Mouse (Mus musculus): ENCODE results near the gene Slc7a5. TPM values are rescaled to one million over a fixed set of nuclear protein-coding genes. Genes with fewer than 3 reads are reported as not detected.

The Slc7a5 gene
- total RNA-seq, 2 experiments from 2014 or later, result 53.0 to 54.4 TPM

DNA sequence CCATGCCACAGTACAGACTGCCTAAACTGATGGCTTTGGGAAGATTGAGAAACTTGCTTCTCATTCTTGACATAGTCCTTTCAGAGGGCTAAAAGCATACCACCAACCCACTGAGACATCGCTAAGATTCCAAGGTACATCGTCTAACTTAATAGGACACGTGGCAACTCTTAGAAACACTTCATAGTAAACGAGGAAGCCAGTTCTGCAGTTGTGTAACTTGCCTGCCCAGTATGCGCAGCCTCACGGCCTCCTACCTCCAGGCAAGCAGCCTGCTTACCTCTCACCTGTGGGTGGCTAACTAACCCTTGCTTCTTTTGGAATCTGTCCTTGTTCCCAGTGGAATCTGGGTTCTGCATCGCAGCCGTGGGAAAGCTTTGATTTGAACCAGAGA, 1.7 kb upstream of the Slc7a5 start:
- DNase-seq (ENCODE audit: low spot score in 2 of 2), result no peak

- no peak for DNase-seq (ENCODE audit: low spot score in 2 of 2)
These were observed 1.1 kb upstream of the Slc7a5 start for GRCm38 (mm10) chr8:121908378-121909147.

- peak; percentile 36 to 58 for DNase-seq (ENCODE audit: low spot score in 2 of 2)
These were observed 667 bp downstream of the Slc7a5 start for GRCm38 (mm10) chr8:121906542-121907512.

DNA sequence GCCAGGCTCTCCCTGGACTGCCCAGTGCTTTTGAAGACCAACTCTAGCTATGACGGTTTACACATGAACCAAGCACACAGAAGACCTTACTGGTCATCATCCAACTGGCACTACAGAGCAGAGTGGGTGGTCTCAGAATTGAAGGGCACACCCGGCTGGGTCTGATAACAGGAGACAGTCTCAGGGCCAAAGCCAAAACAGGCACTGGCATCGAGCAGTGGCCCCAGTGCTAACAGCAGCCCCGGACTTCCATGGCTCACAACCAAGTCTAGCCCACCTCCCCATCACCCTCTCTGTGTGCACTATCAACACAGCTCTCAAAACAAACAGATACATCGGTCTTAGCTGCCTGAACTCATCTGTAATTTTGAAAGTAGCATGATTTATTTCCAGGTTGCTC, 1.6 kb downstream of the Slc7a5 start:
- no peak for DNase-seq (ENCODE audit: low spot score in 2 of 2)

DNA sequence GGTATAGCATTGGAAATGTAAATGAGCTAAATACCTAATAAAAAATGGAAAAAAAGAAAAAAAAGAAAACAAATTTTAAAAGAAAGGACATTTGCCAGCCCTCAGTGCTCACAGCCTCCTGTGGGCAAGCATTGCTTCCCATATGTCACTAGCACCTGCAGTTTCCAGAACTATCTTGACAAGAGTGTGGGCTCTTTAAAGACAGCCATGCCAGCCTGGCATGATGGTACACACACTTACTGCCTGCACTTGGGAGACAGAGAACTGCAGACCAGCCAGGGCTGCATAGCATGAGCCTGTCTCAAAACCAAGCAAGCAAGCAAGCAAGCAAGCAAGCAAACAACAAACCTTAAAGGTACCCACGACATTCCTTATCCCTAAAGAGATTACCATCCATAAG, 2.1 kb downstream of the Slc7a5 start:
- no peak for DNase-seq (ENCODE audit: low spot score in 2 of 2)

DNA sequence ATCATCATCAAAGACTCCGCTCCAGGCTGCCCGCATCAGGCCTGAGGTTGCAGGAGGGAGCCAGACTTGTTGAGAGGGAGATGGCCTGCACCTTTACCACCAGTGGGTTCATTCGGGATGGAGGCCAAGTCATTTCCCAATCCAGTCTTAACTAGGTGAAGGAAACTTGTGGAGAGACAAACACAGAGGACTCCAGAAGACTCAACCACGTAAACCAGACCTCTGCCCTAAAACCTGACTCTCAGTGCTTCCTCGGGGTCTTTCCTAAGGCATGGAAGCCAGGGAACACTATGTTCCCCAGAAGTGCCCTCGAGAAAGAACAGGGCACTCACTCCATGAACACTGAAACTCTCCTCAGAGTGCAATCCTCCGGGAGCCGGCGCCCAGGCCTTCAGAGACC, 2.5 kb downstream of the Slc7a5 start:
- no peak for DNase-seq (ENCODE audit: low spot score in 2 of 2)

DNA sequence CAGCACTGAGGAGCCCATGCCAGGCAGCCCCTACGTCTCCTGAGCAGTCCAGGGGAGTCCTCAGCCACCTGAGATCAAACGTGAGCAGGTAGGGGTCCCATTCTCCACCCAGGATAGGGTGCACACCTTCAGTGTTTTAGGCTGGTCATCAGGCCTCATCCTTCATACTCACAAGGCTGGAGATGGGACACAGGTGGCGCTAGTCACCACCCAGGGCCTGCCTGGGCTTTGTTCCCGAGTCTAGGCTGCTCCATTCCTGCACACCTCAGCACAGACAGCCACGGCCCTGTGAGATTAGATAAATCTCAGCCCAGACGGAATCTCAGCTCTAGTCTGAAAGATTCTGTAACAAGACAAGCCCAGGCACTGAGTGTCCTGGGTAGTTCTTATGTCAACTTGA, 3.5 kb downstream of the Slc7a5 start:
- DNase-seq (ENCODE audit: low spot score in 2 of 2), result no peak

GRCm38 (mm10) chr8:121901498-121902236, 5.8 kb downstream of the Slc7a5 start:
- peak; percentile 24 to 47 for DNase-seq (ENCODE audit: low spot score in 2 of 2)

GRCm38 (mm10) chr8:121899180-121900044, 8.1 kb downstream of the Slc7a5 start:
- DNase-seq (ENCODE audit: low spot score in 2 of 2), result no peak

DNA sequence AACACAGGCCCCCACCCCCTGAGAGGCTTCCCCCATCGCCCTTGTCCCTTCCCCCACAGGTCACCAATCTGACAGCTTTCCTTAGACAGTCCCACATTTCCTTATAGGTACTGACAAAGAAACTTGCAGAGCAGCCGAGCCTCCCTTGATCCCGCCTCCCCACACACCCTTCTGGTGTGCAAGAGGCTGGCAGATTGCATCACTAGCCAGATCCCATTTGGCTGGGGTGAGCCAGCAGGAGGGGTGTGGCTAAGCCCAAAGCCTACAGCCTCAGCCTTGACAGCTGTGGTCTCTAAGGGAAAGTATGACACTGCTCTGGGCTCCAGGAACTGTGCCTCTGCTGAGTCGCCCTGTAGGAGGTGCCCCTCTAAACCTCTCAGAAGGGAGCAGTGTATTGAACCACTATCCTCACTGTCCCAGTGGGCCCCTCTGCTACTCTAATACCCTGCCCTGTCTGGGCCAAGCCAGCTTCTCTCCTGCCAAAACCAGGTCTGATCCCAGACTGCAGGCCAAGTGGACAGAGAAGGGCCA, 9.0 kb downstream of the Slc7a5 start:
- peak; percentile 72 to 82 for DNase-seq (ENCODE audit: low spot score in 2 of 2)

DNA sequence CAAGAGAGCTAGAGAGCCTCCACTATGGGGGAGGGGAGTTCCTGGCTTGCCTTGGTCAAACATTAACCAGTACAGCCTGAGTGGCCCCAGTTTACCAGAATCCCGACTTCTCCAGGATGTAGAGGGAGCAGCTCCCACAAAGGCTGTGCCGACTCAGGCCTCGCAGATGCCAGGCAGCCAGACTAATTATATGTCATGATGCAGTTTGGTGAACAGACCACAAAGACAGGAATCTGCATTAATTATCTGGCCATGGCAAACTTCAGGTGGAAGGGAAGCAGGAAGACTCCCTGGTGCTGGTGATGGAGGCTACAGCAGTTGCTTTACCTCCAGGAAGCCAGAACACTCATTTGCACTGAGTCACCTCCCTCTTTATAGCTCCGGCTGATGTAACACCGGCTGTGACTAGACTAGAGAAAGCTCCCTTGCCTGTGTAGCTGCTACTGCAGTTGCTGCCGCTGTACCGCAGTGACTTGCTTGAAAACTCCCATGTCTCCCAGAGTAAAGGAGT, 9.6 kb downstream of the Slc7a5 start:
- peak; percentile 52 to 66 for DNase-seq (ENCODE audit: low spot score in 2 of 2)

- DNase-seq (ENCODE audit: low spot score in 2 of 2), result no peak
These were observed 10.3 kb downstream of the Slc7a5 start for GRCm38 (mm10) chr8:121897205-121897604.

GRCm38 (mm10) chr8:121896476-121897145, 10.9 kb downstream of the Slc7a5 start:
- no peak for DNase-seq (ENCODE audit: low spot score in 2 of 2)

- DNase-seq (ENCODE audit: low spot score in 2 of 2), result no peak
These were observed 11.6 kb downstream of the Slc7a5 start for GRCm38 (mm10) chr8:121895910-121896309.

DNA sequence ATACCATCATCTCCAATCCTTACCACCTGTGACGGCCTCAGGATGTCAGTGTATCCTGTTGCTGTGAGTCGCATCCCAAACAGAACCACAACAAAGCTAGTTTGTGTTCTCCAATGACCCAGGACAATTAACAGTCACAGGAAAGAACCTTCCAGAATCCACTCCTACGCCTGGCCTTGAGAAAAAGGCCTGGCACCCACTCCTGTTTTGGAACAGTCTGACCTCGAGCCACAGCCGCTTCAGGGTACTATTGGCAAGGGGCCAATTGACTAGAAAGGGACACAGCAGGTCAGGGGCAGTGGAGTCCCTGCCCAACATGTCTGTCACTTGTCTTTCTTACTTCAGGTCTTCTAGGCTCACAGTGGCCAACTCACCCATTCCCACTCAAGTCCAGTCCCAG, 14.6 kb downstream of the Slc7a5 start:
- DNase-seq (ENCODE audit: low spot score in 2 of 2), result no peak

DNA sequence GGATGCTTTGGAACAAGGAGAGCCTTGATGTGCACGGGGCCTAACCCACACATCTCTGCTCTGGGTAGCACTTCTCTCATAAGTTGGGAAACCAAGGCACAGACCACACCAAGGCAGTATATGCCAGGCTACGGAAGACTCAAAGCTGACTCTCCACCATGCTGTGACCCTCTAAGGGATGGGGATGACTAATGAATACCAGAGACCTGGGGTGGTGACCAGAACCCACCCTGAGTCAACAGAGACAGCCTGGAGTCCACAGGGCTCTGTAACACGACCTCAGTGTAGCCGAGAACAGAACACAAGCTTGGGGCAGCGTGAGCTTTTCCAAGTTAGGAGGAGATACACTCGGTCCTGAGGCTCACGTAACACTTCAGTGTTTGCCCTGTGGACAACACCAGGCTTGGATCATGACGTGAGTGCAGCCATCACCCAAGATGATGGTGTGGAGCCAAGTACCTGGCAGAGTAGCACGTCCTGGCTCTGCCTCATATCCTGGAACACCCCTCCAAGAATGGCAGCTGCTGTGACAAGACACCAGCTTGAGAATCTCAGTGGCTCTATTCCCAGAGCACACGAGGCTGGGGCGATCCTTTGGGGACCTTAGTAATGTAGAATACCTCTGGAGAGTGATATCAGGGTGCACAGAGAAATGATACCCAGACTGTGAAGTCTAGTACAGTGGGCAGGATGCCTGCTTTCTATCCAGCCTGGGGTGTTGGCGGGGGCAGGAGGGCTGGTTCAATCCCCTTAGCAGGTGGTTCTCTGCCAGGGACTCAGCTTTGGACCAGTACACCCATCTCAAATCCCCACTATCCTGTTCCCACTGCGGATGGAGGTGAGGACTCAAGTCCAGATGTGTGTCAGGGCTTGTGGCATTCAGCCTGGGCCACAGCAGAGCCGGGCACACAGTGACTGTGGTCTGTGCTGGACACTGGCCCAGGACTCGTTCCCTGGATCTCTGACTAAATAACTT, 17.4 kb downstream of the Slc7a5 start:
- DNase-seq (ENCODE audit: low spot score in 2 of 2), result no peak

DNA sequence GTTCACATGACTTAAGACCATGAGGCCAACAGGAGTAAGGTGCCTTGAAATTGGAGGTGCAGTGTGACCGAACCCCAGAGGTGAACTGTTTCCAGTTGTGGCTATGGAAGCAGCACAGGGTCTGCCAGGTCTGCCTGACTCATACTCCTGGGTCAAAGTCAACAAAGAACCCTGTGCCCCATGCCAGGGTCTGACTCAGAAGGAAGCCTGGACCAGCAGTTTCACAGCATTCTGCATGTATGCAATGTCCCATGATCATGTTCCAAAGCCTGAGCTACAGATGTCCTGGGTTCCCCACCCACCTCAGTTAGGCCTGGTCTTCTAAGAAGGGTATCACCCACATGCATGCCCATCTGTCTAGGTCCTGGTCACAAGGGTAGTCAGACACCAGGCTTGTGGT, 18.2 kb downstream of the Slc7a5 start:
- DNase-seq (ENCODE audit: low spot score in 2 of 2), result no peak

GRCm38 (mm10) chr8:121887547-121887946, 19.9 kb downstream of the Slc7a5 start:
- no peak for DNase-seq (ENCODE audit: low spot score in 2 of 2)

Measured in left cerebral cortex, adult 18-20 months (tissue).